Mouse (Mus musculus) mouse trophoblast stem cell (cell line): ENCODE results near the gene Ahnak2.
"Not testable (repeated sequence)": the region's sequence is repeated elsewhere in the genome, so short reads cannot be mapped to it uniquely, and the experiment has no call there.

Source experiments
- in situ Hi-C, 2 experiments: fragments of 300-500 bp; cut with MseI, MboI; formaldehyde crosslinking; loops; 2 replicates in 1 of 2; 3 replicates in 1 of 2; pipeline ENCODE4 v1.15.1; 2025

The Ahnak2 gene

DNA sequence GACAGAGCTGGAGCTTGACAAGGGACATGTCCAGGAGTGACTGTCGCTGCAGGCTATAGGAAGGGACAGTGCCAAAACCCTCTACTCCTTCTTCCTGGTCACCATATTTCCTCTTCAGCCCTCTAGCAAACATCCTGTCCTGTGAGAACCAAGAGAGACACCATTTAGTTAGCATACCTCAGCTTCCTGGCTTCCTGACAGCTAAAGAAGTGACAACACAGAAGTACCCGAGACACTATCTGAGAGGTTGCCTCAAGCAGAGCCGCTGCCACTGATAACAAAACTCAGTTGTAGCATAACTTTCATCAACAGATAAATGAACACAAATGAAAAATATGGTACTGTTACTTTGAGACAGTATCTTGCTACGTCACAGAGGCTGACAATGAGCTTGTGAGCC is 19.5 kb upstream of the Ahnak2 start:
- in situ Hi-C loops: no loop called here

DNA sequence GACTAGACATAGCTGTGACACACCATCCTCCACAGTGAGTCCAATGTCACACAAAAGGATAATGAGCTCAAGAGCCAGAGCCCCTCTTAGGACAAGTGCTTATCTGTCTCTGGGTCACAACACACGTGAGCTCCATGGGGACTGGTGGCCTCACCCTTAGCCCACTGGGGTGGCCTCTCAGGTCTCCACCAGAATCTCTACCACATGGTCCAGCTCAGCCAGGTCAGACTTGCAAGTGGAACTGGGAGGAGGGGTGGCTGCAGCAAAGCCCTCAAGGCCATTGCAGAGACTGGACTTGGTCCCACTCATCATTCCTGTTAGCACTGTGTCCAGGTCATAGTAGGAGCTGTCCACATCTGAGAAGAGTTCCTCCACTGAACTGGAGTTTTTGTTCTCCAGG is 18.8 kb upstream of the Ahnak2 start:
- in situ Hi-C loops: no loop called here

DNA sequence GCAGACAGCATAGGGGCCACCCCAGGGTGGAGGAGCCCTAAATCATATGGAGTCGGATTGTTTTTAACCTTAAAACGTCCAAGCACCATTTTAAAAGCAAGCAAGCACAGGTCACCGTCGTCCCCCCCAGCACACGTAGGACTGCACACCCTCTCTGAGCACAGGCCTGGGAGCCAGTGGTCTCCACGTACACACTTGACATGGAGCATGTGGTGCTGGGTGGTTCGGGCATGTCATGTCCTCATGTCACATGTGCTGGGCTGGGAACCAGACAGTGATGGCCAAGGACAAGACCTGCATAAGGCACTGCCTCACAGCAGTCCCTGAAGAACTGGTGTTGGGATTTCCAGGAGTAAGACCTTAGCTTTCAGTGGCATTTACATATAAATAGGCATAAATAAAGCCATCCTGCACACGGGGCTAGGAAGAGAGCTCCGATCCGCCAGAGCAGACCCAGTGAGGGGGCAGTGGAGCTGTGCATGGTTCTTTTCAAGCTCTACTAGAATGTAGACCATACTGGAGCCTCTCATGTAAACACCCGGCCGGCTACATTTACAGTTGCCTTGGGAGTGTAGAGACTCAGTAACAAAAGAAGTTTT is 18.0 kb upstream of the Ahnak2 start:
- in situ Hi-C loops: no loop called here

DNA sequence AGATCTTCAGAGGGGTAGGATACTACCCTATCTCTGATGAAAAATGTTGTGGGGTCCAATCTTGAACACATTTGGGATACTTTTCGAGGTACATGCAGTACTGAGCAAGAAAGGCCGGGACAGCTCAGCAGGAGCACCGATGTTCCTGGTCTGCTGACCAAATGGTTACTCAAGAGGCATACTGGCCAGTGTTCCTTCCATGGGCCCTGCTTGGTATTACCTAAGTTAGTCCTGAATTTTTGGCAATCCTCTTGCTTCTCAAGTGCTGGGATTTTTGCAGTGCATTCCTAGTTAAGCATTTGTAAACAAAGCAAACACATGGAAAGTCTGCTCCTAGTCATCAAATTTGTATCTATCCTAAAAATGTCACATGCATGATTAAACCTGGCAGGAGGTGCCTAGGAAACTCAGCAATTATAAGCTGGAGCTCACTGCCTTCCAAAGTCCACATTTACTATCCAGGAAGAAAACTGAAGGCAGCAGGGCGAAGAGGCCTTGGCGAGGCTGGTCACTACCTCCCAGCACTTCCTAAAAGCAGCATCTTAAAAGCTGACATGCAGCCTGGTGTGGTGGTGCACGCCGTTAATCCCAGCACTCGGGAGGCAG is 16.7 kb upstream of the Ahnak2 start:
- in situ Hi-C loops: no loop called here

DNA sequence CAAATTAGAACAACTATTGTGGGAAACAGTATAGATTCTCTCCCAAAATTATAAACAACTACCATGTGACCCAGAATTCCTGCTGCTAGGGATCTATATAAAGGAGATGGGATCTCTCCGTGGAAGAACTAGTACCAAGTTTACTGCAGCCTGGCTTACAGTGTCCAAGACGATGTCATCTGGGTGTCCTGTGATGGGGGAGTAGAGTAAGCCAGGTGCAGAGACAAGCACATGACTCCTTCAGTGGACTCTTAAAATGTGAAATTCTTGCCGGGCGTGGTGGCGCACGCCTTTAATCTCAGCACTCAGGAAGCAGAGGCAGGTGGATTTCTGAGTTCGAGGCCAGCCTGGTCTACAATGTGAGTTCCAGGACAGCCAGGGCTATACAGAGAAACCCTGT is 14.4 kb upstream of the Ahnak2 start:
- in situ Hi-C loops: not testable (repeated sequence)

DNA sequence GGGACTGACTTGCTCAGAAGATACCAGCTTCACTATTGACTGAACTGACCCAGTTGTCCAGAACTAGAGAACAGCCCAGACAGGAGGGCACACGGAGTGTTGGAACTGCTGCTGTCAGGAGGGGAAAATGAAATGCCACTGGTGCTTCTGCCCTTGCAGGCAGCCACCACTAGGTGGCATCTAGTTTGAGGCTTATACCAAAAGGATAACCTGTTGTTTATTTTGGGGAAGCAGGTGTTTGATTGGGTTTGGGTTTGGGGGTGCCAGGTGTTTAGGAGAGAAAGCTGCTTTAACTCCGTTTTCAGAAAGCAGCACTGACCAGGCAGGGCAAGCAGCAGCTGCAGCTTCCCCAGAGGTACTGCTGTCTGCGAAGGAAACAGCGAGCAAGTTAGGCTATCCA is 13.8 kb upstream of the Ahnak2 start:
- in situ Hi-C loops: no loop called here

DNA sequence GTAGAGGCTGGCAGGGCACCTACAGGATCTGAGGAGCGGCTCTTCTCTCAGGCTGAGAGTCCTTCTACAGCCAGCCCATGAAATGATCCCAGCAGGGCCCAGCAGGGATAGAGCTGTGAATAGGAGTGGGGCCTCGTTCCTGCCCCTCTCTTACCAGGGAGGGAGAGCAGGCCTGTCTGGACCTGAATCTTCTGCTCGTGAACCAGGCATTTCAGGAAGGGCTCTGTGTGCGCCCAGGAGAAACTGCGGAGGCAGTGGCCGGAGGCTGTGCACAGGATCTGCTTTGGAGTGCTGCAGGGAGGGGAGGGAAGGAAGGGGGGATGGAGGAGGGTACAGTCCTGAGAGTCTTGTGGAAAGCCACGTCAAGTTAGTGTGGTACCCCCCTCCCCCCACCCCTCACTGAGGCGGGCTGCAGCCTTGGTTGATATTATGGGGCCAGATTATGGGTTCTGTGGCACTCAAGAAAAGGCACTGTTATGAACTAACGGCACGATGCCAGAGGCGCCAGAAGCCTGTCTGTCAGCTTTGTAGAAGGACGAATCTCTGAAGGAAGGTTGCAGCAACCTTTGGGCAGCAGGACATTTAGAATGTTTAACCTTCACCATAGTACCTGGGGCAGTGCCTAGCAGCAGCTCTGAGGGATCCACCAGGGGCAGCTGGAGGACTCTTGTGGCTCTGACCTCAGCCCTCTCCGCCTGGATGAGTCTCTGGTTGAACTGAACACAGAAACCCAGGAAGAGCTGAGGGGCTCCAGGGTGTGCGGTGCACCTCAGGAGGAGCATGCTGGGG is 12.4 kb upstream of the Ahnak2 start:
- in situ Hi-C loops: no loop called here

DNA sequence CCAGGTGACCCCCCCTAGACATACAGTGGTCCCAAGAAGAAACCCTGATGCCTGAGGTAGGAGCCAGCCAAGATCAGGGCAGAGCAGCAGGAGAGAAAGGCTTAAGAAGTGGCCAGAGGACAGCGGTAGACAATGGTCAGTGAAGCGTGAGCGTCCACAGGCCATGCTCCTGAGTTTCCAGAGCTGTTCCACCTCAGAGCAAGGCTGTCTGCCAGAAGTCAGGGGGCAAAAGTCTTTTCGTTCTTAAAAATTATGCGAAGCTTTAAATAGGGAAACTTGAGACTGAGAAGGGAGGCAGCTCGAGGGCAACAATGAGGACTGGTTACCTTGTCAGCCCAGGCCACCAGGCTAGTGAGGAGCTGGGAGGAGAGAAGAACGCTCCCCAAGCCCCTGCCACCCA is 10.9 kb upstream of the Ahnak2 start:
- in situ Hi-C loops: no loop called here

DNA sequence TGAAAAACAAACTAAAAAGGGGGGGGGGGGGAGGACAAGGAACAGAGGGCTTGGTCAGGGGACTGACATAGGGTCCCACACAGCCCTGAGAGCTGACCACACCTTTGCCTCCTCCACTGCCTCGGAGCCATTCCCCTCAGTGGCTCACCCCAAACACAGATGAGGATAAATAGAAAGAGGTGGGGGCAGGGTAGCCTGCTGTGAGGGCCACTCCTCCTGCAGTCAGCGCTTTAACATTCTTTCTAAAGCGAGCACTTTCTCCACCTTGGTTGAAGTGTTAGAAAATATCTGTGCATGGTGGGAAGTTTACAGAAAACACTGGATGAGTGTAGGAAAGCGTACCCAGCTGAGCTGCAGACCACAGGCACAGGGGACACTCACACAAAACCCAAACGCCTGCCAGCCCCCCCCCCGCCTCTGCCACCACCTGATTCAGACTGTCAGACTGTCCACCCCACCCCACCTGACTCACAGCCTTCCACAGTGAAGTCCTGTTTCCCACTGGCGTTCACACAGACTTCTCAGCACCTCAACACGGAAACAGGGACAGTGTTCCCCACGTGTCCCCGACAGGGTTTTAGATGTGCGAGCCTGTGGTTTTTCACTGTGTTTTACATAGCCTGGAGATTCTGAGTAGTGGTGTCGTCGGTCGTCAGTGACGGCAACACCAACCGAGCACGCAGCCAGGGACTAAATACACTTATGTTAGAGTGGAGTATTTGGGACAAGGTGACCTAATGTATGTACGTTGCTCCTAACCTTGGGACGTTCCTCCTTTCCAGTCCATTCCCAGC is 7.8 kb upstream of the Ahnak2 start:
- in situ Hi-C loops: no loop called here

DNA sequence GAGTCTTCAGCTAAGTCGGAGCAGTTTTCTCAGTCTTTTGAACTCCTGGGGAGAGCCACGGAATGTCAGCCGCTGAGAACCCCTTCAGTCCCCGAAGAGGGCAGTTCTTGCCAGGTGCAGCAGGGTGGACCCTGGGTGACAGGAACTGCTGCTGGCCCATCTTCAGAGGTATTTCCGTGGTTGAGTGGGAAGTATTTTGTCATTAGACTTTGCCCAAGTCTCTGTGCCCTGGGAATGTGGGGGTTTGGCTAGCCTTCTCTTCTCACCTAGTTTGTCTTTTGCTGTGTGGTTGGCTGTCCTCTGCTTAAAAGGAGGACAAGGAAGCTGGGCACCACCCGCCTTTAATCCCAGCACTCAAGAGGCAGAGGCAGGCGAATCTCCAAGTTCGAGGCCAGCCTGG is 7.2 kb upstream of the Ahnak2 start:
- in situ Hi-C loops: no loop called here

DNA sequence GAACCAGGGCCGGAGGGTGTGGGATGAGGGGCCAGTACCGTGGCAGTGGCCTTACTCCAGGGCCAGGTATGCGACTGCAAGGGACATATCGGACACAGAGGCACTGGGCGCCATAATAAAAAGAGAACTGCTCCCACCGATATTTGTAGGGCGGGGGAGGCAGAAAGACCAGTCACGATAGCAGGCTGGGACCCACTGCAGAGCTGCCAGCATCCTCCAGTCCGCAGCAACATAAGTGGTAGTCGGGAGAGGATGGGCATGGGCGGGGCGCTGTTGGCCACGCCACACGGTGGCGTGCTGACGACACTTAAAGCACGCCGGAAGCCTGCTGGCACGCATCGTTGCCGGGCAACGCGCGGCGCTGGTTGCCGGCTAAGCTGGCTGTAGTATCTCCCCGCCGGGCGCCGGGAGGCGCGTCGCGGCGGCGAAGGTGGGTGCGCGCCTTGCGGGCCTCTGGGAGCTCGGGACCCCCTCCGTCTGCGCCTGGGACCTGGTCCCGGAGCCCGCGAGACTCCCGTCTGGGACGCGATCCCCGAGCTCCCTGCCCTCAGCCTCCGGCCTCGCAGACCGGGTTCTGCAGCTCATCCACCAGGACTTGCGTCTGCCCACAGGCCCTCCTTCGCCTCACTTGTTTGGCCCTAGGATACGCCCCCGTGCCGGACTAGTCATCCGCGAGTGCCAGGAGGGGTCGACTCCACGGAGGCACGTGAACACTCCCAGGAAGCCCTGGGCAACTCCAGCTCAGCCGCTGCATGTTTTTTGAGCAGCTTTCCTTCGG is 6.3 kb upstream of the Ahnak2 start, which contains the start of gene Clba1:
TSS of gene Clba1 (plus strand) at position 351 of the 778 bp plus-strand sequence.
- in situ Hi-C loops: no loop called here

DNA sequence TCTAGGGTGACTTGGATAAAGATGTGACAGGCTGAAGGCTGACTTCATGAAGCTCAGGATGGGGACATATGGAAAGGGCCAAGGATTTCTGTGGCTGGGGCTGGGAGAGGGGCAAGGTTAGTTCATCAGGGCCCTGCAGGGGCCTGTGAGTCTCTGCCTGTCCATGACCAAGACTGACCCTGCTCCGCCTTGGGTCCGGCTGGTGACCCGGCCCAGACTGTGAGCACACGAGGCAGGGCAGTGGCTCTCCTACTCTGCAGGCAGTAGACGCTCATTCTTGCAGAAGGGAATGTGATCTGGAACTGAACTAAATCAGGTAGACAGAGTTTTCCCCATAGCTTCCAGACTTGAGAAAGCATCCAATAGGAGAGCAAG is 5.7 kb upstream of the Ahnak2 start:
- in situ Hi-C loops: no loop called here

DNA sequence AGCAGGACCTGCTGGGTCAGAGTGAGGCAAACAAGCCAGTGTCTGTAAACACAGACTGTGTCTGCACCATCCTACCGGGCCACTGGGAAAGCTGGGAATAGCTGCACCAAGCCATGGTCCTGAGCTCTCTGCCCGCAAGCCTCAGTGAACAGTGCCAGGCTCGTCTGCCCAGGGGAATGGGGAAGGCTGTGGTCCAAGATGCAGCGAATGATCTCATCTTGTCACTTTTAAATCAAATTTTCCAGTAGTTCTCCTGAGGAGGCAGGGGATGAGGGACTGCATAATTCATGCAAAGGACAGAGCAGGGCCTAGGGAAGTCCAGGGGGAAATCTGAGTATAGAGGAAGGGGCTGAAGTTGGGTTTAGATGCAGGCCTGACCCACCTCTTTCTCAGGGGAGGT is 5.3 kb upstream of the Ahnak2 start:
- in situ Hi-C loops: no loop called here

DNA sequence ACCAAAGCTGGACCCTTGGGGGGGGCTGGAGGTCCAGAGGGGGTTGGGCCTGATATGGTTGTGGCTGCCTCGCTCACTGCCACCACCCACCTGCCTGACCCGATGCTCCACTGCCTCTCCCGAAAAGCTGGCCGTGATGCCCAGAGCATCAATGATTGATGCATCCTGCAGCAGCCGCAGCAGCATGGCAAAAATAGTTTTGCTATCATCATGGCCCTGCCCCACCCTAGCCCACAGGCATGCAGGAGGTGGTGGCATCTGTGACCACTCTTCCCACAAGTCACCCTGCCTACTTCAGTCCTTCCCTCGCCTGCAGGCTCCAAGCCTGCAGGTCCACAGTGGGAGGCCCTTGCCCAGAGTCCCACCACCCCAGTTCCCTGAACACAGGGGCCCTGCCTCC is 3.6 kb upstream of the Ahnak2 start:
- in situ Hi-C loops: no loop called here

DNA sequence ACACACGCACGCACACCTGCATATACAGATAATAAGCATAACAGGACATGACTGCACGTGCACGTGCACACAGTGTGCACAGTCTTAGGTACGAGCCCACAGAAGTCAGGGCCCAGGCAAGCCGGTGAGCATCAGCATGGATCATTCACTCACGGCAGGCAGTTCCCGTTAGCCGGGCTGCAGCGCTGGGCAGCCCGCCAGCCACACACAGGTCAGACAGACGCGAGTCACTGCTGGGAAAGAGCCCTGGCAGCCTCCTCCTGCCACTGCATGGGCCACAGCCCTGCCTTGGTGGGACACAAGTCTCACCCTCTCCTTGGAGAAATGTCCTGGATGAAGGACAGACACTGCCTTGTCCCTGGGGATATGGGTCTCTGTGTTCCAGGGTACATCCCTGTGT is 1.6 kb upstream of the Ahnak2 start:
- in situ Hi-C loops: loop anchor here in 1 of 2 experiments (5.0 kb wide), 1 partner anchor 33 kb away; no protein-coding TSS in a partner anchor

DNA sequence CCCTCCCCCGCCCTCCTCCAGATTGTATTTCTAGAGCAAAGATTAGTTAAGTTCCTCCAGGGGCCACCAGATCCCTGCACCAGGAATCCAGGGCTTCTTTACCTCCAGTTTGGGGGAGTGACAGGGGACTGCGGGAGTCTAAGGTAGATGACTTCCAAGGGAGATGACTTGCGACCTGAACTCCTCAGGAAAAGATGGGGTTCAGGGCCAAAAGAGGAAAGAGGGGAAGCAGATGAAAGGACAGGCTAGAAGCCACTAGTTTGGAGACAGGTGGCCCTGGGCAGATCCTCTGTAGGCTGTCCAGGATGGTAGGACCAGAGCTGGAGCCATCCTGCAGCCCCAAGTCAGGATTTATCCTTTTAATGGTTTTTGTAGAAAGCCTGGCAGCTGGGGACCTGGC is 460 bp upstream of the Ahnak2 start:
- in situ Hi-C loops: loop anchor here in 1 of 2 experiments (5.0 kb wide), 1 partner anchor 34 kb away; no protein-coding TSS in a partner anchor

DNA sequence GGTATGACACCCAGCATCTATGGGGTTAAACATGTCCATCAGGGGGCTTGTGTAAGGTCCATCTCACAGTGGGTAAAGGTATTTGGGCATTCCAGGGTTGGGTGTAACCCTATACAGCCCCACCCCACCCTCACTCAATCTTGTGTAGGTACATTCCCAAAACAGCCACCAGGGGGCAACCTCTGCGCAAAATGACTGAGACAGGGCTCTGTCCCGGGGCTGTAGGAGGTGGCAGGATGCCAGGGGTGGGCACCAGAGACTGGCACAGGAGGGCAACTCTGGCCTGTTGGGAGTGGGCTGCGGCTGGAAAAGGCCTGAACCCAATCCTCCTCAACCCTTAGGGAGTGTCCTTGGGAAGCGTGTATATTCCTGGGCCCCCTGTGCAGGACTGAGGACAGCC is 2.0 kb downstream of the Ahnak2 start:
- in situ Hi-C loops: loop anchor here in 1 of 2 experiments (5.0 kb wide), 1 partner anchor 37 kb away; no protein-coding TSS in a partner anchor

DNA sequence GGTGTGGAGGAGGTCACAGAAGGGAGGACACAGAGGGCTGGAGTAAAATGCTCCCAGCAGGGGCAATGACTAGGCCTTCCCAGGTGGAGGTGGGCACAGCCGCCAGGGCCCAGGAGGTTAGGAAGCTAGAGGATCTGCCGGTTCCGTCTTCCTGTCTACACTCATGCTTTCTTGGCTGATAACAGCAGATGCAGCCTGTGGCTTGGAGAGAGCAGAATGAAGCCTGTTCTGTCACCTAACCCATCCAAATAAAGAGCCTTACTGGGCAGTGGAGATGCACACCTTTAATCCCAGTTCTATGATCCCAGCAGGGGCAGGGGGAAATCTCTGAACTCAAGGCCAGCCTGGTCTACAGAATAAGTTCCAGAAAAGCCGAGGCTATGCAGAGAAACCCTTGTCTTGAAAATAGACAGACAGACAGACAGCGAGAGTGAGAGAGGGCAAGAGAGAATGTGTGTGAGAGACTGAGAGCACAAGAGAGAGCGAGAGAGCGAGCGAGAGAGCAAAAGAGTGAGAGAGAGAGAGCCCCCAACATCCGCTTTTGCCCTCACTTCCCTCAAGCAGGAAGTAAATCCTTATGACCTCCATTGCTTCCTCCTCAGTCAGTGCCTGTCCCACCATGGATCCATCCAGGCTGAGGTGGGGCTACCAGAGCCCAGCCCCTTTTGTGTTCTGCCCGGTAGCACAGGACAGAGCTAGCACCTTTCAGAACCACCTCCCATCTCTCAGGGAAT is 3.1 kb downstream of the Ahnak2 start:
- in situ Hi-C loops: no loop called here

DNA sequence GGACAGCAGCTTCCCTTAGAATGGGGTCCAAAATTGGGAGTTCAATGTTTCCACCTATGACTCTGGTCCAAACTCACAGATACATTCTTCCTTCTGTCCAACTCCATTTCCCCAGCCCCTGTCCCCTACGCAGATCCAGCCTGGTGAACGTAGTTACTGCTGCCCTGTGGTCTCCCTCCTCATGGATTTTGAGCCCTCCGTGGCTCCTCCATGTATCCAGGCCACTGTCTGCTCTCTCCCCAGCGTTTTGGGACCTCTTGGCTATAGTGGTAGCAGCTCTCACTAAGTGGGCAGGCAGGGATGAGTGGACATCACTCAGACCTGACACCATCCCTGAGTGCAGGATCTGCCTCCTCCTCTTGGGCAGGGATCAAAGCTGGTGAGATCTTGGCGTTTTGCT is 3.7 kb downstream of the Ahnak2 start:
- in situ Hi-C loops: no loop called here

DNA sequence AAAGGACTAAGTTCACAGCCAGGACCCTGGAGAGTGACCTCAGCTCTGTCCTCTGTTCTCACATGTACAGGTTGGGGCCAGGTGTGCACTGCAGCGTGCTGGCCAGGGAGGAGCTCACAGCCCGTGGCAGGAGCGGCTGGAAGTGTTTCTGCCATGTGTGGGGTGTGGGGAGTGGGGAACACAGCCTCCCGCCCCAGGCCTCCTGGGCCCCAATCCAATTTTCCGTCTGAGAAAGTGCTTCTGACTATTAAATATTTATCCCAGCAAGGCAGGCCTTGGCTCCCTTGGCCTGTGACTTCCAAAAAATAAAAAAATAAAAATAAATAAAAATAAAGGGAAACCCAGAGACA is 4.2 kb downstream of the Ahnak2 start:
- in situ Hi-C loops: no loop called here
